Mouse (Mus musculus): ENCODE measurements around the gene Rbm7. TPM values are rescaled to one million over a fixed set of nuclear protein-coding genes. Genes with fewer than 3 reads are reported as not detected.

Gene Rbm7
- polyA plus RNA-seq, 2 experiments = 19.7 to 56.1 TPM

GRCm38 (mm10) chr9:48480411-48481213 is 14.5 kb downstream of the Rbm7 start, which contains the start of gene Rexo2:
TSS of gene Rexo2 (minus strand) at chr9:48480623.
- peak; percentile 97 for ATAC-seq (ENCODE audit: insufficient read depth)
- H3K27me3 ChIP-seq (ENCODE audit: control insufficient read depth, insufficient read depth, low read length) = no peaks in the 10 kb centered on the region
- DNase-seq (ENCODE audit: low read depth in 3 of 3, low spot score in 3 of 3) = peak; percentile 88 to 93 (median 90)
- peak within 1 kb of the TSS; percentile 53 for H3K27ac ChIP-seq
- H3K36me3 ChIP-seq (replicated peaks; ENCODE audit: control insufficient read depth, insufficient read depth, low read depth) = peaks cover 2% of the 10 kb centered on the region; the same call in 1 of the 2 replicates
- H3K4me3 ChIP-seq (ENCODE audit: insufficient read depth in 1 of 2, low read depth in 2 of 2, low read length in 2 of 2) = peak within 1 kb of the TSS; percentile 66 to 78
- WGBS (ENCODE audit: insufficient replicate concordance) = 2% methylated on average over 49 of the region's 49 CpGs
- no peak for TF ChIP-seq CTCF (IDR thresholded peaks at IDR 0.05; ENCODE audit: low read depth)
- no peak for TF ChIP-seq EP300 (IDR thresholded peaks at IDR 0.05; ENCODE audit: low read depth)
- peak within 1 kb of the TSS; percentile 76 for H3K9ac ChIP-seq (replicated peaks)
- no peaks in the 10 kb centered on the region for H3K9me3 ChIP-seq (ENCODE audit: control insufficient read depth, low read length)
- peaks cover 9 to 10% of the 10 kb centered on the region in 2 experiments for H3K4me1 ChIP-seq (replicated peaks; ENCODE audit: control insufficient read depth in 2 of 2, insufficient read depth in 2 of 2, low read length in 1 of 2)
- H3K4me2 ChIP-seq (ENCODE audit: low read depth) = peak within 1 kb of the TSS; percentile 66

GRCm38 (mm10) chr9:48479838-48480410 is 15.2 kb downstream of the Rbm7 start:
- DNase-seq (ENCODE audit: low read depth in 3 of 3, low spot score in 3 of 3) (no peak), ATAC-seq (ENCODE audit: insufficient read depth) (peak; percentile 38; the same call in 1 of the 2 replicates)
- H3K27ac ChIP-seq = peak overlapping the region; percentile 53
- H3K36me3 ChIP-seq (replicated peaks; ENCODE audit: control insufficient read depth, insufficient read depth, low read depth) = peaks cover under 1% of the 10 kb centered on the region; the same call in 1 of the 2 replicates
- WGBS (ENCODE audit: insufficient replicate concordance) = 3% methylated on average over 25 of the region's 25 CpGs
- no peaks in the 10 kb centered on the region for H3K27me3 ChIP-seq (ENCODE audit: control insufficient read depth, insufficient read depth, low read length)
- peak overlapping the region; percentile 66 to 78 for H3K4me3 ChIP-seq (ENCODE audit: insufficient read depth in 1 of 2, low read depth in 2 of 2, low read length in 2 of 2)
- H3K9me3 ChIP-seq (ENCODE audit: control insufficient read depth, low read length) = no peaks in the 10 kb centered on the region
- peak overlapping the region; percentile 66 for H3K4me2 ChIP-seq (ENCODE audit: low read depth)
- TF ChIP-seq EP300 (IDR thresholded peaks at IDR 0.05; ENCODE audit: low read depth) (no peak), CTCF (IDR thresholded peaks at IDR 0.05; ENCODE audit: low read depth) (no peak)
- H3K4me1 ChIP-seq (replicated peaks; ENCODE audit: control insufficient read depth in 2 of 2, insufficient read depth in 2 of 2, low read length in 1 of 2) = peaks cover 9 to 10% of the 10 kb centered on the region in 2 experiments
- peak overlapping the region; percentile 76 for H3K9ac ChIP-seq (replicated peaks)

DNA sequence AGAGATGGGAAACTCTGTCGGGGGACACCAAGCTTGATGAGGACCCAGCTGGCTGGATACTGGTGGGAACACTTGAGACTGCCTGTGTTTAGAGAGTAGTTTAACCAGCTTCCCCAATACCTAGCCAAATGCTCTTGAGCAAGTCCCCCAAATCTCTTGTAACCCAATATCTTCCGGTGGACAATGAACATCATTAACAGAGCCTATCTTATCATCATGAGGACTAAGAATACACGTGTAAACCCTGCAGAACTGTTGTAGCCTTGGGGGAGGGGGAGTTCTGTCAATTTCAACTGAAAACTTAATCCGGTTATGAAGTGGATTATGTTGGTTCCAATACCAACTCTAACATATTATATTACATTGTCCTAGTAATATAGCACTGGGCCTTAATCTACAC is 16.3 kb downstream of the Rbm7 start:
- 60% methylated on average over 4 of the region's 4 CpGs for WGBS (ENCODE audit: insufficient replicate concordance)
- Histone ChIP-seq H3K27ac (no peak overlapping the region), H3K36me3 (replicated peaks; ENCODE audit: control insufficient read depth, insufficient read depth, low read depth) (peaks cover 6% of the 10 kb centered on the region), H3K27me3 (ENCODE audit: control insufficient read depth, insufficient read depth, low read length) (no peaks in the 10 kb centered on the region), H3K4me2 (ENCODE audit: low read depth) (peak overlapping the region; percentile 66; the same call in 1 of the 2 replicates), H3K4me3 (ENCODE audit: insufficient read depth in 1 of 2, low read depth in 2 of 2, low read length in 2 of 2) (no peak overlapping the region), H3K4me1 (replicated peaks; ENCODE audit: control insufficient read depth in 2 of 2, insufficient read depth in 2 of 2, low read length in 1 of 2) (peaks cover 9 to 10% of the 10 kb centered on the region in 2 experiments), H3K9ac (replicated peaks) (no peak overlapping the region), H3K9me3 (ENCODE audit: control insufficient read depth, low read length) (no peaks in the 10 kb centered on the region)
- TF ChIP-seq CTCF (IDR thresholded peaks at IDR 0.05; ENCODE audit: low read depth) (no peak), EP300 (IDR thresholded peaks at IDR 0.05; ENCODE audit: low read depth) (no peak)
- ATAC-seq (ENCODE audit: insufficient read depth) (no peak), DNase-seq (ENCODE audit: low read depth in 3 of 3, low spot score in 3 of 3) (no peak)

GRCm38 (mm10) chr9:48476236-48477165 is 18.6 kb downstream of the Rbm7 start:
- Histone ChIP-seq H3K36me3 (replicated peaks; ENCODE audit: control insufficient read depth, insufficient read depth, low read depth) (peaks cover 7% of the 10 kb centered on the region), H3K9me3 (ENCODE audit: control insufficient read depth, low read length) (no peaks in the 10 kb centered on the region), H3K4me3 (ENCODE audit: insufficient read depth in 1 of 2, low read depth in 2 of 2, low read length in 2 of 2) (no peak overlapping the region), H3K4me1 (replicated peaks; ENCODE audit: control insufficient read depth in 2 of 2, insufficient read depth in 2 of 2, low read length in 1 of 2) (peaks cover 9 to 10% of the 10 kb centered on the region in 2 experiments), H3K27me3 (ENCODE audit: control insufficient read depth, insufficient read depth, low read length) (no peaks in the 10 kb centered on the region), H3K4me2 (ENCODE audit: low read depth) (no peak overlapping the region), H3K9ac (replicated peaks) (no peak overlapping the region), H3K27ac (no peak overlapping the region)
- 68% methylated on average over 10 of the region's 10 CpGs for WGBS (ENCODE audit: insufficient replicate concordance)
- DNase-seq (ENCODE audit: low read depth in 3 of 3, low spot score in 3 of 3) (no peak), ATAC-seq (ENCODE audit: insufficient read depth) (no peak)
- TF ChIP-seq EP300 (IDR thresholded peaks at IDR 0.05; ENCODE audit: low read depth) (no peak), CTCF (IDR thresholded peaks at IDR 0.05; ENCODE audit: low read depth) (no peak)

All from liver, embryonic 14.5 days (tissue).